Mouse (Mus musculus) CH12.LX (cell line): ENCODE results near the gene Rsu1. TPM values are rescaled to one million over a fixed set of nuclear protein-coding genes. Genes with fewer than 3 reads are reported as not detected.

Source experiments
- DNase-seq: peaks from one replicate; pipeline ENCODE4 v3.0.0-alpha.2; 2013; ENCODE audit errors: extremely low read depth
- H3K27ac ChIP-seq: 2 replicates; pipeline ENCODE4 v1.5.1; 2012; ENCODE audit warnings: low read depth, mild to moderate bottlenecking, control low read depth, moderate library complexity; ENCODE audit not compliant: insufficient read depth
- H3K27me3 ChIP-seq: replicated peaks from 2 replicates; pipeline ENCODE3; 2012; ENCODE audit warnings: inconsistent platforms
- H3K36me3 ChIP-seq, 2 experiments: replicated peaks in 1 of 2; 2 replicates each; pipeline versions ENCODE3 to v1.6.1; 2012; ENCODE audit warnings: inconsistent platforms in 1 of 2, low read length in 1 of 2, mild to moderate bottlenecking in 1 of 2, mixed read lengths in 1 of 2, moderate library complexity in 1 of 2; ENCODE audit not compliant: control insufficient read depth in 1 of 2, insufficient read depth in 1 of 2
- H3K4me1 ChIP-seq, 2 experiments: 2 replicates each; pipeline ENCODE4 v1.6.1; 2012; ENCODE audit warnings: inconsistent platforms in 1 of 2, moderate library complexity in 1 of 2; ENCODE audit not compliant: insufficient read depth in 2 of 2, control insufficient read depth in 1 of 2
- H3K4me2 ChIP-seq: 2 replicates; pipeline ENCODE4 v1.6.1; 2012; ENCODE audit warnings: low read depth, mild to moderate bottlenecking, control low read depth; ENCODE audit not compliant: poor library complexity, insufficient read depth, severe bottlenecking
- H3K4me3 ChIP-seq, 3 experiments: fragments of 150-350 bp in 1 of 3; sonication (generic) in 1 of 3; replicated peaks in 1 of 3; 2 replicates each; pipeline versions ENCODE3 to v1.5.1; 2011 to 2012; ENCODE audit warnings: low read depth in 2 of 3, low read length in 2 of 3, mild to moderate bottlenecking in 2 of 3, moderate library complexity in 2 of 3, control low read depth in 1 of 3, improper control_type of control experiment in 1 of 3, inconsistent platforms in 1 of 3, mixed read lengths in 1 of 3; ENCODE audit not compliant: poor library complexity in 1 of 3
- H3K79me2 ChIP-seq: replicated peaks from 2 replicates; pipeline ENCODE4 v1.6.1; 2012; ENCODE audit warnings: mild to moderate bottlenecking, moderate library complexity; ENCODE audit not compliant: control insufficient read depth, poor library complexity, insufficient read depth, severe bottlenecking; ENCODE audit errors: extremely low read depth
- H3K9ac ChIP-seq: 2 replicates; pipeline ENCODE4 v1.6.1; 2012; ENCODE audit warnings: low read depth, mild to moderate bottlenecking, control low read depth, moderate library complexity; ENCODE audit not compliant: insufficient read depth
- H3K9me3 ChIP-seq: replicated peaks from 2 replicates; pipeline ENCODE3; 2012; ENCODE audit warnings: low read length, inconsistent platforms, mixed read lengths
- BHLHE40 ChIP-seq: IDR thresholded peaks from 2 replicates; pipeline ENCODE4 v1.6.1; 2011; ENCODE audit warnings: mild to moderate bottlenecking, low read depth, low read length, improper control_type of control experiment
- ELF1 ChIP-seq: IDR thresholded peaks from 2 replicates; pipeline ENCODE4 v1.6.1; 2014; ENCODE audit warnings: low read depth, mild to moderate bottlenecking, inconsistent platforms, low read length, improper control_type of control experiment
- EP300 ChIP-seq: IDR thresholded peaks from 2 replicates; pipeline ENCODE4 v1.6.1; 2011; ENCODE audit warnings: low read length, improper control_type of control experiment
- ETS1 ChIP-seq: conservative IDR thresholded peaks from 2 replicates; pipeline ENCODE4 v1.6.1; 2012; ENCODE audit warnings: low read depth, mild to moderate bottlenecking, inconsistent platforms, low read length, improper control_type of control experiment, moderate library complexity
- IRF4 ChIP-seq: IDR thresholded peaks from 2 replicates; pipeline ENCODE4 v1.6.1; 2014; ENCODE audit warnings: low read depth, mild to moderate bottlenecking, inconsistent platforms, low read length, improper control_type of control experiment
- JUN ChIP-seq: IDR thresholded peaks from 2 replicates; pipeline ENCODE4 v1.6.1; 2011; ENCODE audit warnings: low read depth, mild to moderate bottlenecking, low read length, improper control_type of control experiment, moderate library complexity; ENCODE audit not compliant: insufficient read depth
- JUND ChIP-seq: conservative IDR thresholded peaks from 2 replicates; pipeline ENCODE4 v1.6.1; 2011; ENCODE audit warnings: low read depth, low read length, improper control_type of control experiment
- MEF2A ChIP-seq: IDR thresholded peaks from 2 replicates; pipeline ENCODE4 v1.6.1; 2014; ENCODE audit warnings: low read depth, mild to moderate bottlenecking, inconsistent platforms, low read length, improper control_type of control experiment, borderline replicate concordance
- MXI1 ChIP-seq: IDR thresholded peaks from 2 replicates; pipeline ENCODE4 v1.6.1; 2011; ENCODE audit warnings: mild to moderate bottlenecking, low read depth, low read length, improper control_type of control experiment
- MYC ChIP-seq: IDR thresholded peaks from 2 replicates; pipeline ENCODE4 v1.6.1; 2011; ENCODE audit warnings: low read depth, mild to moderate bottlenecking, improper control_type of control experiment, low read length
- TCF12 ChIP-seq: IDR thresholded peaks from 2 replicates; pipeline ENCODE4 v1.6.1; 2014; ENCODE audit warnings: low read depth, mild to moderate bottlenecking, inconsistent platforms, low read length, improper control_type of control experiment
- USF2 ChIP-seq: conservative IDR thresholded peaks from 2 replicates; pipeline ENCODE4 v1.6.1; 2011; ENCODE audit warnings: low read depth, low read length, improper control_type of control experiment
- ZC3H11A ChIP-seq: IDR thresholded peaks from 2 replicates; pipeline ENCODE4 v1.6.1; 2012; ENCODE audit warnings: low read depth, mild to moderate bottlenecking, inconsistent platforms, low read length, improper control_type of control experiment
- ZNF384 ChIP-seq: IDR thresholded peaks from 2 replicates; pipeline ENCODE4 v1.6.1; 2012; ENCODE audit warnings: low read depth, low read length, improper control_type of control experiment, inconsistent platforms
- dilution Hi-C: fragments of 300-500 bp; cut with MboI; formaldehyde crosslinking; loops from 2 replicates; pipeline ENCODE4 v1.14.3; 2020; ENCODE audit warnings: low sequenced_read_pairs; ENCODE audit not compliant: extremely low pct_unique_long_range_greater_than_20kb, extremely low pct_ligation_motif_present
- in situ Hi-C: fragments of 300-500 bp; cut with MboI; formaldehyde crosslinking; loops from 3 replicates; pipeline ENCODE4 v1.14.3; 2019; ENCODE audit warnings: low sequenced_read_pairs, low pct_ligation_motif_present, low pct_unique_long_range_greater_than_20kb, mixed read lengths
- polyA plus RNA-seq: library from polyadenylated mRNA; unstranded; fragments of >175 nt; gene quantifications from 2 replicates; pipeline ENCODE4 v1.2.1, GENCODE M21; 2012; ENCODE audit warnings: low read depth; ENCODE audit not compliant: insufficient read length
- total RNA-seq, 2 experiments: library from RNA; depleted of rRNA; stranded (reverse); fragments of 300-350 nt in 1 of 2; fragments of >200 nt in 1 of 2; gene quantifications; 2 replicates each; pipeline ENCODE4 v1.2.3; 2012 to 2014

Rsu1 gene
- total and polyA plus RNA-seq, 3 experiments = 29.5 to 108 (median 86.4) TPM

DNA sequence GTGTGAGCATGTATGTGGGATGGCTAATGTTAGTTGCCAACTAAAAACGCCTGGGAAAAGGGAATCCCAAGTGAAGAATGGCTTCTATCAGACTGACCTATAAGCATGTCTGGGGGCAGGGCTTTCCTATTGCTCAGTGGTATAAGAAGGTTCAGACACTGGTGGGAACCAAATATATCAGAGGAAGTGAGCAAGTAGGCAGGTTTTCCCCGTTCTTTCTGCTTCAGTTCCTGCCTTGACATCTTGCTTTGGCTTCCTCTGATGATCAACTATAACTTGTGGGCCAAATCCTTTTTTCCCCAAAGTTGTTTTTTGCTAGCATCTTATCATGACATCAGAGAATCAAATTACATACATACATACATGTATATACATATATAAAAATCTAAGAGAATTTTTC is 51.1 kb downstream of the Rsu1 start:
- peak; percentile 72 for DNase-seq
- in situ Hi-C loops (no loop called here), dilution Hi-C loops (no loop called here)
- peaks cover 9 to 70% of the 10 kb centered on the region in 2 experiments for H3K4me1 ChIP-seq
- H3K4me3 ChIP-seq = no peak overlapping the region
- no peak overlapping the region for H3K9ac ChIP-seq
- peaks cover 2 to 39% of the 10 kb centered on the region in 2 experiments for H3K36me3 ChIP-seq
- H3K79me2 ChIP-seq = no peaks in the 10 kb centered on the region
- TF ChIP-seq EP300 (peak; percentile 41; the same call in 1 of the 2 replicates), JUN (no peak), USF2 (no peak)
- H3K27me3 ChIP-seq = no peaks in the 10 kb centered on the region
- no peak overlapping the region for H3K4me2 ChIP-seq
- no peaks in the 10 kb centered on the region for H3K9me3 ChIP-seq
- no peak overlapping the region for H3K27ac ChIP-seq

DNA sequence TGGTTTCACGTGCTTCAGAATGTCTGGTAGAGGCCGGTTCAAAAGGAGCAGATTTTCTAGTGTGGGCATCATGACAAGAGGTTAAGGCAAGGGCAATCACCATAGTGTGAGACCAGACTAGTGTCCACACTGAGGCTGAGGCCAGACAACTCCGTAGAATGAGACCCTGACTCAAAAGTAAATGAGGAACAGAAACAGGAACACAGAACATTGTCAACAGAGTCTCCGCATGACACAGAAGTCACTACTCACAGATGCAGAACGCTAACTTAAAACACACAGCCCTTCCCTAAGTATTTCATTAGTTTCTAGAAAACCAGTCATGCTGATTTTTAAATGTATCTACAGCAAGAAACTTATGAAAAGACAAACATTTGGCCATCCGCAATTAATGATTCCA is 53.1 kb downstream of the Rsu1 start:
- DNase-seq = peak; percentile 60
- dilution Hi-C loops (no loop called here), in situ Hi-C loops (no loop called here)
- no peaks in the 10 kb centered on the region for H3K27me3 ChIP-seq
- H3K9ac ChIP-seq = no peak overlapping the region
- H3K4me2 ChIP-seq = no peak overlapping the region
- H3K79me2 ChIP-seq = no peaks in the 10 kb centered on the region
- H3K9me3 ChIP-seq = no peaks in the 10 kb centered on the region
- no peak overlapping the region for H3K4me3 ChIP-seq
- peak; percentile 93 for TF ChIP-seq EP300
- peak; percentile 22; the same call in 1 of the 2 replicates for TF ChIP-seq MXI1
- 0 out of 2 replicates have a peak, but pooled peaks have one; percentile 32 for TF ChIP-seq MEF2A
- TF ChIP-seq JUN = peak; percentile 57
- peak; percentile 56; the same call in 1 of the 2 replicates for TF ChIP-seq MYC
- TF ChIP-seq JUND = peak; percentile 49; the same call in 1 of the 2 replicates
- 0 out of 2 replicates have a peak, but pooled peaks have one; percentile 34 for TF ChIP-seq ETS1
- TF ChIP-seq ELF1 = 0 out of 2 replicates have a peak, but pooled peaks have one; percentile 21
- no peak for TF ChIP-seq TCF12
- no peak for TF ChIP-seq ZC3H11A
- TF ChIP-seq BHLHE40 = peak; percentile 54
- peak; percentile 95 for TF ChIP-seq IRF4
- TF ChIP-seq ZNF384 = no peak
- H3K4me1 ChIP-seq = peaks cover 9 to 50% of the 10 kb centered on the region in 2 experiments
- H3K27ac ChIP-seq = no peak overlapping the region
- H3K36me3 ChIP-seq = peaks cover 2 to 44% of the 10 kb centered on the region in 2 experiments
